Mouse (Mus musculus): ENCODE measurements around the gene Kynu.

- TF ChIP-seq POLR2A (IDR thresholded peaks at IDR 0.05; ENCODE audit: low read depth, low read length), result no peak
- TF ChIP-seq CTCF (conservative IDR thresholded peaks at IDR 0.05; ENCODE audit: insufficient read depth, insufficient read length, low read depth, low read length), result no peak
Measured at GRCm38 (mm10) chr2:43587832-43588231, 32.7 kb downstream of the Kynu start.

Measured in kidney, adult 2 months (tissue).